Mouse (Mus musculus): ENCODE results near the gene Ing3.
A peak's percentile ranks its signal among the peaks of the same experiment; 100 is the strongest.

GRCm38 (mm10) chr6:22003200-22003587 lies 53.8 kb downstream of the Ing3 start:
- TF ChIP-seq CTCF (conservative IDR thresholded peaks at IDR 0.05; ENCODE audit: low read length): no peak
- TF ChIP-seq NANOG (IDR thresholded peaks at IDR 0.05; ENCODE audit: borderline replicate concordance, low read length): peak; percentile 58; the same call in 1 of the 2 replicates
- TF ChIP-seq POU5F1 (IDR thresholded peaks at IDR 0.05; ENCODE audit: borderline replicate concordance, low read length): no peak
